Mouse (Mus musculus) embryonic facial prominence, embryonic 13.5 days (tissue): ENCODE results near the gene Cfap58. TPM values are rescaled to one million over a fixed set of nuclear protein-coding genes. Genes with fewer than 3 reads are reported as not detected.

Source experiments
- ATAC-seq: fragments of 200-750 bp; cut with Nextera tagmentation; 2 replicates; pipeline ENCODE4 v1.8.0; 2017; ENCODE audit warnings: low read depth; ENCODE audit not compliant: insufficient number of reproducible peaks, insufficient read depth, low FRiP score, low TSS enrichment
- H3K27ac ChIP-seq: fragments of 300-500 bp; sonication (generic); 2 replicates; pipeline ENCODE4 v1.5.1; 2015; ENCODE audit warnings: moderate library complexity, mild to moderate bottlenecking, inconsistent platforms
- H3K27me3 ChIP-seq: fragments of 300-500 bp; sonication (generic); 2 replicates; pipeline ENCODE4 v1.6.1; 2015; ENCODE audit warnings: mild to moderate bottlenecking, inconsistent platforms
- H3K36me3 ChIP-seq: fragments of 300-500 bp; sonication (generic); 2 replicates; pipeline ENCODE4 v1.6.1; 2015; ENCODE audit warnings: mild to moderate bottlenecking, inconsistent platforms
- H3K4me1 ChIP-seq: fragments of 300-500 bp; sonication (generic); 2 replicates; pipeline ENCODE4 v1.6.1; 2015; ENCODE audit warnings: inconsistent platforms
- H3K4me2 ChIP-seq: fragments of 300-500 bp; sonication (generic); 2 replicates; pipeline ENCODE4 v1.6.1; 2015; ENCODE audit warnings: moderate library complexity, mild to moderate bottlenecking, inconsistent platforms
- H3K4me3 ChIP-seq: fragments of 300-500 bp; sonication (generic); 2 replicates; pipeline ENCODE4 v1.5.1; 2015; ENCODE audit warnings: mild to moderate bottlenecking, inconsistent platforms
- H3K9ac ChIP-seq: fragments of 300-500 bp; sonication (generic); 2 replicates; pipeline ENCODE4 v1.6.1; 2015; ENCODE audit warnings: mild to moderate bottlenecking, inconsistent platforms
- H3K9me3 ChIP-seq: fragments of 300-500 bp; sonication (generic); 2 replicates; pipeline ENCODE4 v1.6.1; 2016; ENCODE audit warnings: inconsistent platforms
- WGBS: fragments of 180-500 bp; shearing (Covaris S2); methylation state at CpG from one replicate; pipeline ENCODE4 v1.1.7; 2015; ENCODE audit warnings: mixed read lengths; 5-methylcytosine and 5-hydroxymethylcytosine counted together
- polyA plus RNA-seq: library from polyadenylated mRNA; unstranded; fragments of >200 nt; fragmentation: Nextera tagmentation; extraction: Ambion mirVana; gene quantifications from 2 replicates; pipeline ENCODE4 v1.2.1, GENCODE M21; 2015

The Cfap58 gene
- polyA plus RNA-seq, 1 experiment from 2014 or later, result 0.17 TPM

GRCm38 (mm10) chr19:47985606-47986213 is 48.2 kb downstream of the Cfap58 start:
- ATAC-seq, result no peak
- 86% methylated on average over 15 of the region's 15 CpGs for WGBS
- Histone ChIP-seq H3K9ac (no peak overlapping the region), H3K4me3 (no peak overlapping the region), H3K27me3 (0 out of 2 replicates have a peak, but pooled peaks cover 3% of the 10 kb centered on the region), H3K36me3 (no peaks in the 10 kb centered on the region), H3K4me1 (0 out of 2 replicates have a peak, but pooled peaks cover 6% of the 10 kb centered on the region), H3K4me2 (no peak overlapping the region), H3K27ac (no peak overlapping the region), H3K9me3 (no peaks in the 10 kb centered on the region)

- H3K4me2 ChIP-seq, result no peak overlapping the region
- H3K4me1 ChIP-seq, result 0 out of 2 replicates have a peak, but pooled peaks cover 6% of the 10 kb centered on the region
- H3K9ac ChIP-seq, result no peak overlapping the region
- 80% methylated on average over 11 of the region's 11 CpGs for WGBS
- H3K36me3 ChIP-seq, result no peaks in the 10 kb centered on the region
- no peak overlapping the region for H3K4me3 ChIP-seq
- no peak overlapping the region for H3K27ac ChIP-seq
- ATAC-seq, result no peak
- 0 out of 2 replicates have a peak, but pooled peaks cover 3% of the 10 kb centered on the region for H3K27me3 ChIP-seq
- H3K9me3 ChIP-seq, result no peaks in the 10 kb centered on the region
Observed at GRCm38 (mm10) chr19:47987986-47988385, 50.5 kb downstream of the Cfap58 start.

DNA sequence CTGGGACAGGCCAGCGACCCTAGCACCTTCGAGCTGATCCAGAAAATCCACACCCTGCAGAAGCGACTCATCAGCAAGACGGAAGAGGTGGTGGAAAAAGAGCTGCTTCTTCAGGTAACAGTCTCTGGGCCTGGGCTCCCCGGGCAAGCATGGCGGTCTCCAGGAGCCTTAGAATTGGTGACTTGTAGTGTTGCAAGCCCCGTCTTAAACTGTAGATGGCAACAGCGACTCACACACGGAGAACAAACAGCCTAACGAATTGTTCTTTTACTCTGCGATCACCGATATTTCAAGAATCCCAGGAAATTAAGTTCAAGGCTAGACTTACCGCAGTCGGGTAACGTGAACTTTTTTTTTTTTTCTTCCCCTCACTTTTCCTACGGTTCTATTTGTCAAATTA is 51.0 kb downstream of the Cfap58 start:
- 0 out of 2 replicates have a peak, but pooled peaks cover 6% of the 10 kb centered on the region for H3K4me1 ChIP-seq
- H3K27ac ChIP-seq, result no peak overlapping the region
- 0 out of 2 replicates have a peak, but pooled peaks cover 3% of the 10 kb centered on the region for H3K27me3 ChIP-seq
- H3K9ac ChIP-seq, result no peak overlapping the region
- H3K9me3 ChIP-seq, result no peaks in the 10 kb centered on the region
- WGBS, result 23% methylated on average over 16 of the region's 16 CpGs
- H3K4me2 ChIP-seq, result 0 out of 2 replicates have a peak overlapping the region, but pooled peaks have one; percentile 16
- H3K4me3 ChIP-seq, result no peak overlapping the region
- H3K36me3 ChIP-seq, result no peaks in the 10 kb centered on the region
- no peak for ATAC-seq

DNA sequence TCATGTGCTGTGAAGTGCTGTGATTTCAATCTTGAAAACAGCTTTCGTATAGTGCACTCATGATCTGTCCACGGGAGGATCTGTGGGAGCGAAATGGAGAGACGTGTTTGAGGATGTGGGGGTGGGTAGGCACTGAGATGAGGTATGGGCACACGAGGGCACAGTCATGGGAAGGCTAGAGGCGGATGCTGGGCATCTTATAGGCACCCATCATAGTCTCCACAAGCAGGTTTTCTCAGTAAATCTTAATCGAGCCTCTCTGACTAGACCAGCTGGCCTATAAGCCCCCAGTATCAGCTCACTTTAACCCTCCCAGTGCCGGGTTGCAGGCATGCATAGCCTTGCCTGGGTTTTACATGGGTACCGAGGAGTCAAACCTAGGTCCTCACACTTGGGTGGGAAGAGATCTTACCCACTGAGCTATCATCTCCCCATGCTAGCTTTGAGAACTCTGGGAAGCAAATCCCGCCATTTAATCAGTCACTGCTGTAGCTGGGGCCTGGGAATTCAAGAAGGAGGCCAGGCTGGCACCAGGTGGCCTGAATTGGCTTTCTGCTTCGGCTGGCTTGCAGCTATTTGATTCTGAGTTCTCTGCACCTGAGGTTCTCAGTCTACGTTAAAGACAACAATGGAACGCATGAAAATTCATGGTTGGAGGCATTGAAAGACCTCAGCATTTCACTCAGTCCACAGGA is 51.6 kb downstream of the Cfap58 start:
- 0 out of 2 replicates have a peak overlapping the region, but pooled peaks have one; percentile 16 for H3K4me2 ChIP-seq
- 0 out of 2 replicates have a peak, but pooled peaks cover 3% of the 10 kb centered on the region for H3K27me3 ChIP-seq
- H3K4me1 ChIP-seq, result 0 out of 2 replicates have a peak, but pooled peaks cover 6% of the 10 kb centered on the region
- no peak overlapping the region for H3K27ac ChIP-seq
- no peak overlapping the region for H3K9ac ChIP-seq
- no peaks in the 10 kb centered on the region for H3K9me3 ChIP-seq
- whole genome bisulfite sequencing, result 62% methylated on average over 13 of the region's 13 CpGs
- H3K36me3 ChIP-seq, result no peaks in the 10 kb centered on the region
- H3K4me3 ChIP-seq, result no peak overlapping the region
- no peak for ATAC-seq

DNA sequence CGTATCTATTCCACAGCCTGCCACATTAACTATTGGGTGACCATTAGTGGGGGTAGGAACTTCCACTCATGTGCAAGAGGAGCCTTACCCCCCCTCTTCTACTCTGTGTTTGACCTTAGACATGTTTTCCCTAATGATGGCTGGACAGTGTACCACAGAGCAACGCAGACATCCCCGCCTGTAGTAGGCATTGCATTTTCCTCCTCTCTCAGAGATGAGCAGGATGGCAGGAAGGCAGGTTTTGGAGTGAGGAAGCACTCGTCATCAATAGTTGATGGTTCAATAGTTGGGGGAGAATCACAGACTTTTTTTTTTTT is 52.1 kb downstream of the Cfap58 start:
- Histone ChIP-seq H3K9me3 (no peaks in the 10 kb centered on the region), H3K4me3 (no peak overlapping the region), H3K9ac (no peak overlapping the region), H3K27ac (no peak overlapping the region), H3K4me1 (0 out of 2 replicates have a peak, but pooled peaks cover 6% of the 10 kb centered on the region), H3K27me3 (0 out of 2 replicates have a peak, but pooled peaks cover 3% of the 10 kb centered on the region), H3K4me2 (no peak overlapping the region), H3K36me3 (no peaks in the 10 kb centered on the region)
- 91% methylated on average over 4 of the region's 4 CpGs for WGBS
- ATAC-seq, result no peak

GRCm38 (mm10) chr19:48001240-48001639 is 63.8 kb downstream of the Cfap58 start:
- Histone ChIP-seq H3K4me1 (peaks cover 11% of the 10 kb centered on the region), H3K36me3 (no peaks in the 10 kb centered on the region), H3K27ac (no peak overlapping the region), H3K4me2 (no peak overlapping the region), H3K9ac (no peak overlapping the region), H3K4me3 (no peak overlapping the region), H3K27me3 (no peaks in the 10 kb centered on the region), H3K9me3 (no peaks in the 10 kb centered on the region)
- 80% methylated on average over 13 of the region's 13 CpGs for WGBS
- ATAC-seq, result 0 out of 2 replicates have a peak, but pooled peaks have one; percentile 37

DNA sequence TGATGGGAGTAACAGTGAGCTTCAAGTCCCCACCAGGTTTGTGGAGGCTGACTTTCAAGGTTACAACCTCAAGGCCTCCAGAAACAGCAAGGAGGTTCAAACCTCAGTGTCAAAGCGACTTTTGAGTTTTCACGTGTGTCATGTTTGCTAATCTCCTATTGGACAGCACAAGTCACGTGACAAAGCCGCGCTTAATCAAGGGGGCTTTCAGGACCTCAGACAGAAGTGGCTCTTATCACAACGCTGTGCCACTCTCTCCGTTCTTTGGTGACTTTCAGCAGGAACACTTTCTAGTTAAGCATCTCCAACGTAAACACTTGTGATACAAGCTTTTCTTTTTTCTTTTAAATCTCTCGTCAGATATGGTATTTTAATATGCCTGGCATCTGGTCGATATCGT is 64.3 kb downstream of the Cfap58 start:
- H3K9me3 ChIP-seq, result no peaks in the 10 kb centered on the region
- WGBS, result 82% methylated on average over 11 of the region's 11 CpGs
- no peaks in the 10 kb centered on the region for H3K36me3 ChIP-seq
- H3K4me2 ChIP-seq, result no peak overlapping the region
- H3K4me1 ChIP-seq, result peaks cover 11% of the 10 kb centered on the region
- no peaks in the 10 kb centered on the region for H3K27me3 ChIP-seq
- no peak overlapping the region for H3K9ac ChIP-seq
- ATAC-seq, result no peak
- no peak overlapping the region for H3K27ac ChIP-seq
- H3K4me3 ChIP-seq, result no peak overlapping the region

DNA sequence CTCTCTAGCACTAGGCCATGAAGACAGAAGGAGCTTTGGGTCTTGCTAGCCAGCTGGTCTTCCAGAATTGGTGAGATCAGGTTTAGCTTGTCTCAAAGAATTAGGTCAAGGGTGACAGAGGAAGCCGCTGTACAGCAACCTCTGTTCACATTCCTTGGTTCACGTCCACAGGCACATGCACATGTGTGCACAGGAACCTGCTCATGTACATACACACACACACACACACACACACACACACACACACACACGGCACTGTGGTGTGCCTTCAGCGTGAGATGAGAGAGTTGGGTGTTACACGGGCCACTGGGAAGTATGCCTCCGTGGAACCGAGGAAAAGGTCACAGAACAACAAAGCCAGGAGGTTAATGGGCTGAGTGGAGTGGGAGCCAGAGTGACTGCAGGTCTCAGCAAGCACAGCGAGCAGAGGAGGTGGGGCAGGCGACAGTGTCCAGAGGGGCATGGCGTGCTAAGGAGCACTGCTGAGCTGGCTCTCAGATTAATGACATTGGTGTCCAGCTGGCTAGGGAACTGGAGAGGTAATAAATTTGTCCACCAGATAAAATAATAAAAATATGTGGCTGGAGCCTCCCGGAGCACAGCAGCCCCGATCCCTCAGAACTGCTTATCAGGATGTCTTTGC is 71.4 kb downstream of the Cfap58 start:
- Histone ChIP-seq H3K4me3 (no peak overlapping the region), H3K27ac (no peak overlapping the region), H3K9me3 (no peaks in the 10 kb centered on the region), H3K4me1 (no peaks in the 10 kb centered on the region), H3K27me3 (no peaks in the 10 kb centered on the region), H3K4me2 (no peak overlapping the region), H3K36me3 (no peaks in the 10 kb centered on the region), H3K9ac (no peak overlapping the region)
- no peak for ATAC-seq
- 55% methylated on average over 12 of the region's 12 CpGs for WGBS

GRCm38 (mm10) chr19:48009586-48010331 is 72.3 kb downstream of the Cfap58 start:
- 74% methylated on average over 15 of the region's 15 CpGs for WGBS
- Histone ChIP-seq H3K4me1 (no peaks in the 10 kb centered on the region), H3K27ac (no peak overlapping the region), H3K4me3 (no peak overlapping the region), H3K4me2 (no peak overlapping the region), H3K9me3 (no peaks in the 10 kb centered on the region), H3K9ac (no peak overlapping the region), H3K27me3 (no peaks in the 10 kb centered on the region), H3K36me3 (no peaks in the 10 kb centered on the region)
- no peak for ATAC-seq

DNA sequence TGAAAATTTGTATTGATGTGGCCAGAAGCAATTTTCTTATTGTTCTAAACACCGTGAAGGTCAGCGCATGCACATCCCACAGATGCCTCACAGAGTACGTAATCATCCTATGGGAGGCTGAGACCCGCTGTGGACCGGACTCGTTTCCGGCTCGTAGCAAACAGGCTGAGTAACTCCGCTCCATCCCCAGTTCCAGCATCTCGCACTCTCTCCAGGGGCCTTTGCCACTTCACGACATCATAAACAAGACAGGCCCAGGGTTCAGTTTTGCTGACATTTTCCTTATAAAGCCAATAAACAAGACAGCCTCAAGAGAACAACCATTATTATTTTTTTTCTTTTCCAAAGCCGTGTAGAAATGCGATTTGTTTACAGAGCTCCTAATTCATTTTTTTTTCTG is 82.6 kb downstream of the Cfap58 start:
- Histone ChIP-seq H3K27ac (no peak overlapping the region), H3K27me3 (no peaks in the 10 kb centered on the region), H3K36me3 (no peaks in the 10 kb centered on the region), H3K9ac (no peak overlapping the region), H3K4me3 (no peak overlapping the region), H3K4me1 (no peaks in the 10 kb centered on the region), H3K9me3 (no peaks in the 10 kb centered on the region), H3K4me2 (no peak overlapping the region)
- 66% methylated on average over 13 of the region's 13 CpGs for WGBS
- no peak for ATAC-seq

DNA sequence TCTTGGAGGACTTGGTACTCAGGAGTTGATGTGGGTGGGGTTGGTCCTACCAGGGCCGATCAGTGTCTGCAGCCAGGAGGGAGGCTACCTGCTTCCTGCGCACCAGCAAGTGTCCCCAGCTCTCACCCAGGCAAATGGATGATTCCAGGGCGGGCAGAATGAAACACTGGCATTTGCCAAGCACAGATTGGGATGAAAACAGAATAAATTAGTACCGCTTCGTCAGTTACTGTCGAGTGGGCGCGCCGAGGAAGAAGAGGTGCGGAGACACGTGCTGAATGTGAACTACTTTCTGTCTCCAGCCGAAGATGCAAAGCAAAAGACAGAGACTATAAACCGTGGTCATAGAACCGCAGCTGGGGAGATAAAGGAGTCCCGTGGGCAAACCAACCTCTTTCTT is 84.0 kb downstream of the Cfap58 start:
- no peaks in the 10 kb centered on the region for H3K36me3 ChIP-seq
- no peaks in the 10 kb centered on the region for H3K9me3 ChIP-seq
- H3K27ac ChIP-seq, result no peak overlapping the region
- no peak overlapping the region for H3K9ac ChIP-seq
- H3K4me2 ChIP-seq, result no peak overlapping the region
- WGBS, result 89% methylated on average over 15 of the region's 15 CpGs
- no peak for ATAC-seq
- H3K27me3 ChIP-seq, result no peaks in the 10 kb centered on the region
- H3K4me1 ChIP-seq, result no peaks in the 10 kb centered on the region
- no peak overlapping the region for H3K4me3 ChIP-seq
